Mouse (Mus musculus) ovary, adult 18-20 months (tissue): ENCODE data around the gene Tmem104.

Experiments
- DNase-seq: peaks from one replicate; pipeline ENCODE4 v3.0.0; 2022; ENCODE audit warnings: low spot score, mixed read lengths

Gene Tmem104

DNA sequence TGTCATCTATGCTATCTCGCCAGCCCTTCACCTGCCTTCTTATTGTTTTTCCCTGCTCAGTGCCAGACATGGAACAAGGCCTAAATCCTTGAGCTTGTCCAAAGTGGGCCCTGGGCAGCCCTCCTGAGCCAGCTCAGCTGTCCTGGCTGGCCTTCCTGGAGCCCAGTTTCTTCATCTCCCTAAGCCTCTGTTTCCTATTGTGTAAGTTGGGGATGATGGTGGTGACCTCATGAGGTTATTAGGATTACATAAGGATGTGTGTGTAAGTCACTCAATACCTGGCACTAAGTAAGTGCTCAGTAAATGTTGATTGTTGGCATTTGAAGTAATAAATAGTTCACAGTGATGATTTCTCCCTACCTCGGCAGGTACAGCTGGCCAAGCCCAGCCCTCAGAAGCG is 20.5 kb upstream of the Tmem104 start:
- DNase-seq, result no peak

DNA sequence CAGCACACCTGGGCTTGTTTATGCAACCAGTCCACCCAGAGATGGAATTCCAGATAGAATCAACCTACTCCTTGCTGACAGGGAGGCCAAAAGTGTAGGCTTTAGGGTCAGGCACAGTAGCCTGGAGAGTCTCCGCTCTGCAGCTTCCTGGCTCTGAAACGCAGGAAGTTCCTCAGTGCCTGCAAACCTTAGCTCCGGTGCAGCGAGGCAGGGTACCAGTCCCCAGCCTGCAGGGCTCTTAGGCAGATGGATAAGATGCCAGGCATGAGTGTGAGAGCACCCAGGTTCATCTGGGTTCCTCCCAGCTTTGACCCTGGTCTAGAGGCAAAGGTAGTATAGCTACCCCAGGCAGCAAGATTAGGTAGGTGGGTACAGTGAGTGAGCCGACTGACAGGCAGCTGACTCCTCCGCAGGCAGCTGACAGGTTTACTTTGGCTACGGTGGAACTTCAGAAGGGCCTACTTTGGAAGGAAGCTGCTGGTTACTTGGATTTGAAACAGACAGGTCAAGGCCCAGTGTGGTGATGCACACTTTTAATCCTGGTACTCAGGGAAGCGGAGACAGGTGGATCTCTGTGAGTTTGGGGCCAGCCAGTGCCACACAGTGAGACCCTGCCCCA is 19.5 kb upstream of the Tmem104 start:
- no peak for DNase-seq

DNA sequence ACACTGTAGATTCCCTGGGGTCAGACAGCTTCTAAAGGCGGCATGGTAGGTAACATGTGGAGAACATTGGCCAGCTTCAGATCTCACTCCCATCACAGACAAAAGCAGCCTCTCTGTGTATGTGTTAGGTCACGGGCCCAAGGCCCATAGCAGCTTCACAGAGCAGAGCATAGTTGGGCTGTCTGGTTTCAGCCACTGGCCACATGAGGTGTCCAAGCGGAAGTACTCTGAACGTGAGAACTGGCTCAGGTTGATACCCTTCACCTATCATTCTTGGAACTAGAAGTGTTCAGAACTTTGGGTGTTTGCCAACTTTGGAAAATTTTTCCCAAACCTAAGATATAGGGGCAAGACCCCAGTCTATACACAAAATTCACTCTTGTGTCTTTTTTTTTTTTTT is 17.9 kb upstream of the Tmem104 start:
- DNase-seq, result no peak

DNA sequence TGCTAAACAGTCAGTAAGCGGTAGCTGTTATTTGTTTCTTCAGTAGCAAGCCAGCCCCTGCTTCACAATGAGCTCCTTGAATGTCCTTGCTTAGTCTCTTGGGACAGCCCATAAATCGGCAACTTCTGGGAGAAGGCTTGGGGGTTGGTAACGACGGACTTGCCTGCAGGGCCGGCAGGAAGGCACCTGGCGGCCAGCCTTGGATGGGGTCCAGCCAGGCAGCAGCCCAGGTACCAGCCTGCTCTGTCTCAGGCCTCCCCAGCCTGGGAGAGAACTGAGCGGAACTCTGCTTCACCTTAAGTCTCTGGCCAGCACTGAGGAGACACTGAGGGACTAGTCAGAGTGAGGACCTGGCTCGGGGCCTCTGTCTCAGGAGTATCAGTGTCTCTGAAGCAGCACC is 16.2 kb upstream of the Tmem104 start:
- no peak for DNase-seq

DNA sequence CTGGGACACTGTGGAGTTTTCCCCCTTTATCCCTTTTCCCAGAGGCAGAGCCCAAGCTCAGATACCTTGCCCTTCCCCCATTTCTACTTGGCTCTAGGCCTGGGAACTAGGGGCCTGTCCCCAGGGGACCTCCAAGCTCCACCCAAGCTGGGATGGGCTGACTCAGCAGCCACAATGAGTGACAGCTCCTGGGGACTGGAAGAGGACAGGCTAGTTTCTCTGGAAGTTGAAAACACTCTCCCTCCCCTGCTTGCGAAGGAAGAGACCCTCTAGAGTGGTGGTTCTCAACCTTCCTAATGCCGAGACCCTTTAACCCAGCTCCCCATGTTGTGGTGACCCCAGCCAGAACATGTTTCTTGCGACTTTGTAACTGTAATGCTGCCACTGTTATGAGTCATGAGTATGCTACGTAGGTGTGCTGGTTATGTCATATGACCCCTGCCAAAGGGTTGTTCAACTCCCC is 14.4 kb upstream of the Tmem104 start:
- DNase-seq, result no peak

DNA sequence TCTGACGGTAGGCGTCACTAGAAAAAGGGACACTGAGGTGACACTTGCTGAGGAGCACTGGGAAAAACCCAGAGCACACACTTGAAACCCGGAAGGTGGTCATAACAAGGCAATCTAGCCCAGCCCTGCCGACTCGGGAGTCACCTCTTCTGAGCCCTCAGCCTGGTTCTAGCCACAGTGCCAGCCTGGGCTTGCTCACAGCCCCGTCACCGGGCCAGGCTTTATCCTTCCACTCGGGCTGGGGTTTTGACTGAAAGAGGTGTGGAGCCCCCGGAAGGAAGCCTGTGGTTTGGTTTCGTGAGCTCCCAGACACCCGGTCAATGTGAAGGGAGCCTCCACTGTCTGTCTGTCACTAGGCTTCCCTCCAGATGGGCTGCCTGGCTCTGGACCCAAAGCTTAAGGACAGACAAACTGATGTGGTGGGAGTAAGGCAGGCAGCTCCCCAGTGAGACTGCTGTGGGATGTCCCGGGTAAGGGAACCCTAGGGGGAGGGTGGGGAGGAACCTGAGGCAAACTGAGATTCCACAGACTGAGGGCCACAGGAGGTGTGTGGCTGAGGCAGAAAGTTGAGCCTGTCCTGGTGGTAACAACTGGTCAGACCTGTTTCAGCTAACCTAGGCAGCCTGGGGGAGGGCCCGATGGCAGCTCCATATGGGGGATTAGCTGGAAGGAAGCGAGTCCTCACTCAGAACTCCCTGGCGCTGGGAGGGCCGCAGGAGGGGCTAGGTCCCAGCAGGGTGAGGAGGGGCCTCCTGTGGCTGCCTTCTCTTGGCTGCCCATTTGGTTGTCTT is 13.5 kb upstream of the Tmem104 start:
- DNase-seq, result no peak

DNA sequence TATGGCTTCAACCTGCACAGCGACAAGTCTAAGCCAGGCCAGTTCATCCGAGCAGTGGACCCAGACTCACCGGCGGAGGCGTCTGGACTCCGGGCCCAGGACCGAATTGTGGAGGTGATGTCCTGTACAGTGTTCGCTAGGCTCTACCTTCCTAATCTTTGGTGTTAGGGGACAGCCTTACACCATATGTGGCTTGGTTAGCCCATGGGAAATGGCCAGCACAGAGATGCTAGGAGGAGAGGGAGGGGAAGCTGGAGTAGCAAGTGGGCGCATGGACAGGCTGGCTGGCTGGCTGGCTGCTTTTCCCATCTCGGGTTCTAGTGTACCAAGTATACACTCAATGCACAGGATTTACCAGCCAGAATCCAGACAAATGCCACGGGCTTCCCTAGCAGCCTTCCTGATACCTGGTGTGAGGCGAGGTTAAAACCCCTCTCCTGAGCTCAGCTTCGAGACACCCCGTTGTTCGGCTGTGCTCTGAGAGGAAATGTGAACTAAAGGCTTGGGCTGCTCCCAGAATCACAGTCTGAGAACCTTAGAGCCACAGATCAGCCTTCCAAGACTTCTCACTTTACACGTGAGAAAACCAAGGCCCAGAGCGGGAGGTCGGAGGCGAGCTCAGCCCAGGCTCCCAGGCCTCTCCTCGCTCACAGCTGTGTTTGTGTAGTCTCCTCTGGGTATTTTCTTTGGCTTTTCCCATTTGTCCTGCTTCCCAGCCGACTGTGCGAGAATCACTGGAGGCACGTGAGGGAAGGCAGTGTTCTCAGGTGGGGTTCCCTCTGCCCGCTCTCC is 10.7 kb upstream of the Tmem104 start:
- DNase-seq, result peak; percentile 1

DNA sequence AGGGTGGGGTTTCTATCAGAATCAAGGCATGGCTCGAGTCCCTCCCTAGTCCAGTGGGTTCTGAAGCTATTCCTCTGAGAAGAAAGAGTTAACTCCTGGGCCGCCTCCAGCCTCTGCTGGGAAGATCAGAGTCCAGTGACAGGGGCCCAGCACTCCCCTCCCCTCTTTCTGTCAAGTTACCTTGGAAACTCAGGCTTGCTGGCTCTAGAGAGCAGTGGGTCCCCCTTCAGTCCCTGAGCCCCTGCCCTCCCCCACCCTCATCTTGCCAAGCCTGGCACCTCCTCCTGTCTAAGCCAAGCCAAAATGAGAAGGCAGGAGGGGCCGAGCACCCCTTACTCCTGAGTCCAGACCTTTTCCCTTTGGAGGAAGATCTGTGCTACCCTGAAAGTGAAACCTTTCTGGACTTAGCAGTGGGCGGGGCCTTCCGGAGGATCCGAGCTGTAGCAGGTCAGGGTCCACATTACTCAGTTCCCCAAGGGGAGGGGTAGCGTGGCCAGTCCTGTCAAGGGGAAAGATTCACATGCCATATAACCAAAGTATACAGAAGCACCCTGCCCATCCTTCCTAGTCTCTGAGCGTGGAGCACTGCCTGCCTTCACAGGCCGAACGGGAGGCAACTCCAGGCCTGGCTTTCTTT is 9.6 kb upstream of the Tmem104 start:
- no peak for DNase-seq

DNA sequence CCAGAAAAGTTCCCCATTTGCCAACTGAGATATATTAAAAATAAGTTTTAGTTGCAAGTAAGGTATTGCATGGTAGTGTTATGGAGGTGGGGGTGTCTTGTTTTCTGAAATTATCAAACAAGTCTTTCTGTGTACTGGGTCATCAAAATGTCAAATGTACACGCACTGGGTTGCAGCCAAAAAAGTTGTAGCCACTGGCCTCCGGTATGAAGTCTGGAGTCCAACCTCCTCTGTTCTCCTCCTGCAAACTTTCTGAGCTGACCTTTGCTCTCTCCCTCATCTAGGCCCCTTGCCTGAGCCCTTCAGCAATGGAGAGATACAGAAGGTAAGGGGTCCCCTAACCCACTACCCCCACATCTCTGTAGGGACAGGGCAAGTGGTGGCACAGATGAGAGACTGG is 8.5 kb upstream of the Tmem104 start:
- DNase-seq, result no peak

DNA sequence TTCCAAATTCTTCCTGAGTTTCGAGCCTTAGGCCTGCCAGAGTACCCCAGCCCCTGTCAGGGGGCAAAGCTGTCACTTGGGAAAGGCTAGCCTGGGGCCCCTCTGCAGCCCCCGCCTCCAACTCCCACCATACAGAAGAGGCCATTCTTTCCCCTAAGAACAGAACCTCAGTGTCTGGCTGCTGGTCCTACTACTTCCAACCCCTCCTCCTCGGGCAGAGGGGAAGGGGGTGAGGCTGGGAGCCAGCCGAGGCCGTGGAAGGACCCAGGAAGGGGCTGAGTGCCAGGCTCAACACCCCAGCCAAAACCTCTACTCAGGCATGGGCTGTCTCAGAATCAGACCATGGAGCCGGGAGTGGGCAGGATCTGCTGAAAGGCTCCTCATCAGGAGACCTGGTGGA is 8.1 kb upstream of the Tmem104 start:
- no peak for DNase-seq

DNA sequence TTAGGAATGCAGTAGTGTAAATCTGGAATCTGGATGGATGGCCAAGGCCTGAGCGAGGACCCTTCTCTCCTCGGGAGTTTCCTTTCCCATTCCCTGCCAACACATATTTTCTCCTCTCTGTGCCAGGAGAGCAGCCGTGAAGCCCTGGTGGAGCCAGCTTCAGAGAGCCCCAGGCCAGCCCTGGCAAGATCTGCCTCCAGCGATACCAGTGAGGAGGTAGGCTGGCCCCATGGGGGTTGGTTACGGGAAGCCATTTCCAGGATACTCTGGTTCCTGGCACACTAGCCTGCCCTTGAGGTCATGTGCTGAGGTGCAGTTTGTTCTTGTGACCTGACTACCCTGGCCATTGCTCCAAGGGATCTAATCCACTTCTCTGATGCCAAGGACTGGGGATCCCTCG is 7.4 kb upstream of the Tmem104 start:
- no peak for DNase-seq

DNA sequence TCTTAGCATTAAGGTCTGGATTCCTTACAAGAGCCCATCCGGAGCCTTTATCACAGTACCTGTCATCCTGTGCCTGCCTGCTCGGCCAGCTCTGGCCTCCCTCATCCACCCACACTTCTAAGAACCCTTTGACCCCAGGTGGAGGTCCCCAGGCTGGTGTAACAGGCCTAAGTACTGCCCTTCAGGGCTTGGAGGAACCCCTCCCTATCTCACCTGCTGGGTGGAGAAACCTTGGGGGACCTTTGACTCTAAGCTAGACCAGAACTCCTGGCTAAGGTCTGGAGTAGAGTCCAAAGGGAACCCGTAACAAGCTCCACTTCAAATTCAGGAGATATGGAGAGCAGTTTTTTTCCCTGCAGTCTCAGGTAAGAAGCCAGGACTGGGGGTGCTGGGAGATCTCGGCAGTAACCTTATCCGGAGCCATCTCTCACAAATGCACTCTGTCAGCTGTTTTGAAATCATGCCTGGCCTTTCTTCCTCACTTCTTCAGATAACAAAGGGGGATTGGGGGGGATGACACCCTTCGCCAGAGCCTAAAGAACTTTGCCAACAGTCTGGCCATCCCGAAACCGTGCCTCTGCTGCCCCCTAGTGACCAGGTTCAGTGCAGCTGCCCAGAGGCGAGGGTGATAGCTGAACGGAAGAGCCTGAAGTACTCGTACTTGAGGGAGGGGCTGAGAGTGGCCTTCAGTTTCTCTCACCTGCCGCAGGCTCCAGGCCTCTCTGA is 5.2 kb upstream of the Tmem104 start:
- peak; percentile 26 for DNase-seq

DNA sequence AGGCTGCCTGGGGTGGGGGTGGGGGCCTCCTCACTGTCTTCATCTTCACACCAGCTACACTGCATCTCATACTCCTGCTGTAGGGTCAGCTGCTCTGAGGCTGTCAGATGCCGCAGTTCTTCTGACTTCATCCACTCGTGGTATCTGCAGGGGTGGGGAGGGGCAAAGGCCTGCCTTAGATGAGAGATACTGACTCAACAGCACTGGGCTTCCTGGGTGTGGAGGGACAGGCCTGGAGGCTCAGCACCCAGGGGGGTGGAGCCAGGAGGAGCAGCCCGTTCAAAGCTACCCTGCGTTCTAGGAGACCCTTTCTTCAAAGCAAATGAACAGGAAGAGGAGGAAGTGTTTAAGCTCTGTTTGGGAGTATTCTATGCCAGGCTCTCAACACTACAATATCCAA is 2.3 kb upstream of the Tmem104 start:
- DNase-seq, result peak; percentile 1

DNA sequence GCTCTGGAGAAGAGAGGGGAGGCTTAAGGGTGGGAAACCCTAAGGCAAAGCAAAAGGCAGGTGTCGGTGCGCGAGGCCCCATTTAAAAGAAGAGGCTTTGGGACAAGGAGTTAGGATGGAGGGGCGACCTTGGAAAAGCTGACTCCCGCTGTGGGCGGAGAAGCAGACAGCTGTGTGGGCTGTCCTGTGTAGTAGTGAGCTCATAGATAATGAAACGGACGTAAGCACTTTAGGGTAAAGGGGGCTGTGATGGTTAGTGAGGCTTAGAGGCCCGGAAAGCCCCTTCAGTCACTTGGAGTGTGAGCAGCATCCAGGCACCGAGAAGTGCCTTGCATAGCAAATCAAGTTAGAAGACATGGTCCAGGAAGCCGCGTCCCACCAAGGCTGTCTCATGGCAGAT is 406 bp downstream of the Tmem104 start, which contains the start of gene Nat9:
TSS of gene Nat9 (minus strand) at position 167 of the 400 bp plus-strand sequence.
- DNase-seq, result no peak

DNA sequence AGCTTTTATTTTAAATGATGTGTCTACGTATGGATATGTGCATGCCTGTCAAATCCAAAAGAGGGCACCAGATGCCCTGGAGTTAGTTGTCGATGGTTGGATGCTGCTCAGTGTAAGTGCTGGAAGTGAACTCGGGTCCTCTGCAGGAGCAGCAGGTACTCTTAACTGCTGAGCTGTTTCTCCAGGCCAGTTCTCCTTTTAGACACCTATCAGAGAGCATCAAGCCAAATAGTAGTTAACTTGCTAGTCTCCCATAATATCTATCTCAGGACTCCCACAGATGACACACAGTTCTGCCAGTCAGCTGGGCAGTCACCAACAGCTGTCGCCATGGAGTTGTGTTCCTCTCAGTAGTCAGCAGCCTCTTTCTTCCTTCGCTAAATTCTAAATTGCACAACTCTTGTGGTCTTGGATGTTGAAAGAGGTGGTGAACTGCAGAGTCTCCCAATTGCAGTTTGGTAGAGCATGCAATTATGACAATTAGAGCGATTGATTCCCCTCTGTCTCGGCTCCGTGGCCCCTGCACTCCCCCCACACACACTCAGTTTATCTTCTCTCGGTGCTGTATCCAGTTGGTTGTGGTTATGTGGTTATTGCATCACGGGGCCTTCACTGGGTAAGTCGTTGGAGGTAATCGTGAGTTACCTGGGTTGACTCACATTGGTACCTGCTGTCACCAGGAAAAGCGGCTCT is 1.4 kb downstream of the Tmem104 start:
- DNase-seq, result peak; percentile 1

DNA sequence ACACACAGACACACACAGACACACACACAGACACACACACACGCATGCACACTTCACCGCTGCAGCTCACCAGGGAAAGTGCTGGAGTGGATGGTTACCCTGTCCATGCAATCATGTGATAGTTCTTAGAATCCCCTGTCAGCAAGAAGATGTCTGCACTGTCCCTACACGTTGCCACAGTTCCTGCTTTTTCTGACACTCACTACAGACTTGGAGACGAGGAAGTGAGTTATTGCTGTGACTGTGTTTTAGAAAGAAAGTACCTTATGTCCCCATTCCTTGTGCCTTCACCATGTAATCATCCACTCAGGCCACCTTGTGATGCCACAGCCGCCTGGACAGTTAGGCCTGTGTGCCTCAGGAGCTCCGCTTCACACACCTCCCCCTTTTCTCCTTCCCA is 2.0 kb downstream of the Tmem104 start:
- DNase-seq, result no peak

DNA sequence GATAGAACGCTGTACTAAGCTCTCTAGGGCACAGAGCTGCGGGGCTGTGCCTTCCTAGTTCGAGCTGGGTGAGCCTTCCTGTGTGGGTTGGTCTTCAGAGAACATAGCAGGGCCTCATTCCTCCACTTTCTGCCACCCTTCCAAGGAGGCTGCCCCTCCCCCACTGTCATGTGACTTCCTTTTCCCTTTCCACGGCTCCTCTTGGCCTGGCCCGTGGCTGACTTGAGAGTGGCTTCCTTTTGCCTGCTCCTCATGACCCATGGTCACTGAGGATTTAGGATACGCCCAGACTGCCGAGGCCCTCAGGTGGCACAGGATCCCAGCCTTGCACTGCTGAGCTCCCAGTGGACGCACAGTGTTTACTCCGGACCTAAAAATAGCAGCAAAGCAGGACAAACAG is 4.9 kb downstream of the Tmem104 start:
- peak; percentile 12 for DNase-seq

DNA sequence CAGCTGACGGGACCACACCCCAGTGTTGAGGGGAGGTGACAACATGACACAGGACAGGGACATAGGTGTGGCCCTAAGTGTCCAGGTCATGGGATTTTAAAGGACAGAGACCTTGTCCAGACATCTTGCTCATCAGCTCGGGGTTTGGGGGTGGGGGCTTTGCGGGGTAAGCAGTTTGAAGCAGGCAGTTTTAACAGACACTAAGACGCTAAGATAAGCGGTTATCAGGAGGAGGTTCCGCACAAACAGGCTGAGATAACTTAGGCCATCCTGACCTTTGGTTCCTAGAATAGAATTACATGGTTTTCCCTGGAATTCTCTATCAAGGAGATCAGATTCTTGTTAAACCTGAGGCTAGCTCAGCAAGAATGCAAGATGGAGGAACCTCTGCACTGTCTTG is 7.4 kb downstream of the Tmem104 start:
- no peak for DNase-seq

DNA sequence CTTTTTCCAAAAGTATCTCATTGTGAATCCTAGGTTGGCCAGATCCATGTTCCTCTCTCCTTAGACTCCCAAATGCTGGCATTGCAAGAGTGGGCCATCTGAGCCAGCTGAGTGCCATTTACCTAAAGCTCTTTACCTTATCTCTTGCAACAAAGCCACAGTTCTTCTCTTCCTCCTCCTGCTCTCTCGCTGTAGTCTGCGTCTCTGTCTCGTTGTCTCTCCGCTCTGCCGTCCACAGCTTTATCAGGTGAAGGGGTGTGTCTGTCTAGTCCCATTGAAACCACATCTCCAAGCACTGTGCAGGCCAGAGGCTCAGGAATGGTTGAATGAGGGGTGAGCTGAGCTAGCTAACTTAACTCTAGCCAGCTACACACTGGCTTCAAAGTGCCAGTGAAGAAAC is 8.6 kb downstream of the Tmem104 start:
- DNase-seq, result no peak

DNA sequence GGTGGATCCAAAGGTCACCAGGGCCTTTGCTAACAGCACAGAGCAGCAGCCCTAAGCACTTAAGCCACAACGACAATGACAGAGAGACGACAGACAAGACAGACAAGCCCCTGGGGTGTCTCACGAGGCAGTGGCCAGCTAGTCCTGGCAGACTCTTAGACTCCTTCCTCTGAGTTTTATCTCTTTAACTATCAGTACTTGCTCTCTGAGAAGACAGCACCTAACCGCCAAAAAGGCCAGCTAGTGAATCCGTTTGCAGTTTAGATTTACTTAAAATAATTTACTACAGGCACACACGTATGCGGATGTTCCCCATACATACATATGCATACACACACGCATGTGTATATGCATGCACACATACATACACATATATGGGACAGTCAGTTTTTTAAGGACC is 10.3 kb downstream of the Tmem104 start:
- DNase-seq, result no peak

DNA sequence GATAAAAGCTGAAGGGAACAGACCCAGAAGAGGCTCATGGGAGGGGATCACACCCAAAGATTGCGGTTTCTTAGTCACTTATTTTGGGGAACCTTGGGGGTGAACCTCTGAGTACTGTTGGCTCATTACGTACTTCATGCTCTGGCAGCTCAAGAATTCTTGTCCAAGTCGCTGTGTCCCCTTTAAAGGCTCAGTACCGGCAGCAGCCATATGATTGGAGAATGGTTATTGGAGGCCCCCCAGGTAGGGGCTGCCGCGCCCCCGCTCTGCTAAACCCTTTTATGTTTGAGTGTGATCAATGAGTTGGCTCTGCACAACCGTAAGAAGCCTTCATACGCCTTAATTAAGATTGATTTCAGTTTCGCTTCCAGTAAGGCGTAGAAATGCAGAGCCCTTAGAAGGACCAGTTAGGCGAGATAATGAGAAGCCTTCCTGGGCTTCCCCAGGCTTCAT is 11.7 kb downstream of the Tmem104 start:
- DNase-seq, result no peak
